Mouse (Mus musculus) A20 (cell line): ENCODE measurements around the gene Srrm4.
"Not testable (repeated sequence)": the region's sequence is repeated elsewhere in the genome, so short reads cannot be mapped to it uniquely, and the experiment has no call there.

Source experiments
- DNase-seq: peaks from one replicate; pipeline ENCODE4 v3.0.0-alpha.2; 2011; ENCODE audit warnings: low read depth, low spot score

The Srrm4 gene

DNA sequence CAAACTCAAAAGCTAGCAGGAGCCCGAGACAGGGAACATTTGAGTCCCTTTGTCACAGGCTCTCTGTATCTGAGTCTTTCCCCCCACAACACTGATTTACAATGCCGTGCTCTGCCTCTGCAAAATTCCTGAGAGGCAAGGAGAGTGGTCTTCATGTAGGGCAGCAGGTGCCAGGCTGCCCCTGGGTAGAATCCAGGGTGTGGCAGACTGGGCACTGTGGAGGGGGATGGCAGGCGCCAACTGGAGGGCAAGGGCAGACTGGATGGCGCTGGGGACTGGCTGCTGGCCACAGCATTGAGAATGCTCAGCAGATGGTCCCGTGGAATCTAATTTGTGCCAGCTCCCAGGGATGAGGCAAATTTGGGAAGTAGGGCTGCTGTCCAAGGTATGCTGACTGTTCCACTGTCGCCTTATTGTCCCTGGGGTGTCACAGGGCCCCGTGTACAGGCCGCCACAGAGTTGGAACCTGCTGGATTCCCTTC is 148.1 kb downstream of the Srrm4 start:
- DNase-seq, result no peak

DNA sequence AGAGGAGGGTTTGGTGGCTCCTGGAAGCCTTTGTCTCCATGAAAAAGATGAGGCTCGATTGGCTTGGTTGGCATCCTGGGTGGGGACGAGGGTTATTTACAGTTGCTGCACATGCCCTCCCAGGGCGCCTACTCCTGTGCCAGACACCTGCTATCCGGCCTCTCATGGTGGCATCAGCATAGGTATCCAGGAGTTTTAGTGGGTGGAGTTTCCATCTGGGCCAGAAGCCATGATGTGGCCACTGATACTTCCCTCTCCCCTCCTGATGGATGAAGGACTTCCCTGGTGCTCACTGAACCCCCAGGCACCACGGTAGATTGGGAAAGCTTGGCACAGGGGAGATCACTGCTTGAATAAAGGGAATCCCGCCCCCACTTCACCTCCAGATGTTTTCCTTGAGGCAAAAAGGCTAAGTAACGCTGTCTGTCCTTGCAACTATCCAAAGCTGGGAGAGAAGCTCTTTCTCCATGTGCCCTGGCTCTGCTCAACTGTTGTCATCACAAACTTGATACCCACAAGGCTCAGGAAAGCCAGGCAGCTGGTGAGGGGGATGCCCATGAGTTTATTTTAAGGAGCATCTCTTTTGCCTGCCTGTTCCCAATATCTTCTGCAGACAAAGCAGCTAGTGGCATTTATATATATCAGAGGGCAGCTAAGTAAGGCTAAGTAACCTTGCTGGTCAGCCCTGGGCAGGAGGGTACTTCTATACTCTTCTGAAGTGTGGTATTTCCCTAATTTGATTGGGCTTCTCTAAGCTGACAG is 148.7 kb downstream of the Srrm4 start:
- no peak for DNase-seq

DNA sequence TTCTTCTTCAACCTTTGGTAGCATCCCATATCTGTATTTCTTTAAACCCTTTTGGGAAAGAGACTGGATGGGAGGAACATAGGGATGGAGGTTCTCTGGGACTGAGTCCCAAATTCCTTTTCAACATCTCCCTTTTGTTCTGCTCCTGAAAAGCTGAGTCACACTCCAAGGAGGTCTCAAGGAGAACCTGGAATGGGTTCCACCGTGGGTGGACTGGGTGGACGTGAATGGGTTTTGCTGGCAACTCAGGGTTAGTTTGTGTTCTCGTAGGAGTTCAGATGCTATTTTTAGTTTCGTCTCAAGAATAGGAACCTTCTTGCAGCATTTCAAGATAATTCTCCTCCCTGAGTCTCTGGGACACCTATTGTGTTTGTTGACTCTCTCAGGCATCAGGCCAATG is 151.4 kb downstream of the Srrm4 start:
- no peak for DNase-seq

DNA sequence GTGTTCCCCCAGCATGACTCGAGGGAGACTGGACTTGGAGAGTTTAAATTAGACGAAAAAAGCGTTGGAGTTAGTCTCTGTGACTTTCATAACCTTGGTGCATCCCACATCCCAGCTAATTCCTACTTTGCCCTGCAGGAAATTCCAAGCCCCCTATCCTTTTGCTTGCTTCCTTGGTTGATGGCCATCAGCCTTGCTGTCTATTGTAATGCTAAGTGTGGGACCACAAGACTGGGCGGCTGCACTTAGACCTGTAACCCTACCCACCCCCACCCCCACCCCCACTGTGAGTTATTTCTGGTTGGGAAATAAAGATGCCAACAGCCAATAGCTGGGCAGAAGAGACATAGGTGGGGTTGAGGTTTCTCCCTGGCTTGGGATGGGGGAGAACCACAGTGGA is 153.3 kb downstream of the Srrm4 start:
- no peak for DNase-seq

DNA sequence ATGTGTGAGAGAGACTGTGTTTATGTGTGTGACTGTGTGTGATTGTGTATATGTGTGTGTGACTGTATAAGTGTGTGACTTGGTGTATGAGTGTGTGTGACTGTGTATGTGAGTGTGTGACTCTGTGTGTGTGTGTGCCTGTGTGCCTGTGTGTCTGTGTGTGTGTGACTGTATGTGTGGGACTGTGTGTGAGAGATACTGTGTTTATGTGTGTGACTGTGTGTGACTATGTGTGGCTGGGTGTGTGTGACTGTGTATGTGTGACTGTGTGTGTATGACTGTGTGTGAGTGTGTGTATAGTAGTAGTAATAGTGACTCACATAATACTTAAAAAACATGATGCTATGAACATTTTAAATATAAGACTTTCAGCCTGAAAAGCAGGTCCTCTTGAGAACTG is 155.5 kb downstream of the Srrm4 start:
- no peak for DNase-seq

DNA sequence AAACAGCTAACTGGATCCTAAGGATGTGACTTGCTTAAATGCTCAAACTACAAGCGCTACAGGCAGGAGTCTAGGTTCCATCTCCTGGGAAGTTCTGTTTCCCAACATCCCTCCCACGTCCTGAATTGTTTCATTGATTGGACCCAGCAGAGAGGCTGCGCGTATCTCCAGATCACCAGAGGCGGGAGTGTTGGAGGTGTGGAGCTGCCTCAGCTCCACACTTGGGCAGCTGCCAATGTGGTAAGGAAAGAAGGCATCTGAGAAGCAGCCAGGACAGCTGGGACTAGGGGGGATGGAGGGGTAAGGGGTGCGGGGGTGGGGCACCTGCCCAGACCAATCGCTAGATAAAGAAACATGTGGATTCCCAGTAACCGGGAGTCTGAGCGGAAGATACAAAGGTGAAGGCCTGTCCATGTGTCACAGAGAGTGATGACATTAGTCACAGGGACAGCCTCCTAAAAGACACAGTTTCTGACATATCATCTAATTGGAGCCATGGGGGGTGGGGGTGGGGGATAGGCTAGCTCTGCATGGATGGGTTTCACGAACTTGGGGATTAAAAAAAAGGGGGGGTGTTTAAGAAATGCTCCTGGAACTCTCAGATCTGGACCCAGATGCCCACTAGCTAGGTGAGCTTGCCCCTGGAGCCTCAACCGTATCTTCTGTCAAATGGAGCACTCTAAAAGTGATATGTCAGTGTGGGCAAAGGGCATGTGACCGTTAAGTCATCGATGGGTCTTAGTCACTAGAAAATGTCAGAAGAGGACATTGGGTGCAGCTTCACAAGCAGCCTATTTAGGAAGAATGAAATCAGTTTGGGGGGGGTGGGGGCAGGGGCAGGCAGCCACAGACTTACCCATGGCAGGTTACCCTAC is 156.4 kb downstream of the Srrm4 start:
- no peak for DNase-seq

DNA sequence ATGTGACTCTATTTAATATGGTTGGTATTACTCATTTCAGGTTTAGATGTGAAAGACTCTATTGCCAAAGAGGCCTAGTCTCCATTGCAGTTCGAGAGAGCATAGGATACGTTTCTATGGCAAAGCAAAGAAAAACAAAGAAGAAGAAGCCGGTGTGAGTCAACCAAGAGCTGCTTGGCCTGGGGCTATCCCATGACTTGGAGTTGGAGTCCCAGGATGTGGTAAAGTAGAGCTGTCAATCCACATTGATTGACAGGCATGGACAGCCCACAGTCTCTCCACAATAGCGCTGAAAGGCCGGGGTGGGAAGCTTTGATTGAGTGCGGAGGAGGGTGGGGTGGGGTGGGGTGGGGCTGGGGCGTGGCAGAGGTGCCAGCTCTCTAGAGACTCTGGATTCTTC is 158.7 kb downstream of the Srrm4 start:
- no peak for DNase-seq

DNA sequence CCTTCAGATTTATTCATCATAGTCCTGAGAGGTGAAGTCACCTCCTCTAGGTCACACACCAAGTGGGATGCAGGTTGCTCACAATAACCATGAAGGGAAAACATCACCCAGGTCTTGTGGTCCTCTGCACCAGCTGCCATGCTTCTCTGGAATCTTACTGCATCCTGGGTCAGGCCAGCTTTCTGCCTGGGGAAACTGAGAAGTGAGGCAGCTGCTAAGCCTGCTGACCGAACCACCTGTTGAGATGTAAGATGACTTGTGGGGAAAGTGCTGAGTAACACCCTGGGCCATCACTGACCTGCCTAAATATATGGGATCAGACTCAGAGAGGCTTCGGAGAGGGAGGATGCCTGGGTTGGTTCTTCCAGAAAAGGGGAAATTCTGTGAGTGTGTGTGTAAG is 164.9 kb downstream of the Srrm4 start:
- no peak for DNase-seq

DNA sequence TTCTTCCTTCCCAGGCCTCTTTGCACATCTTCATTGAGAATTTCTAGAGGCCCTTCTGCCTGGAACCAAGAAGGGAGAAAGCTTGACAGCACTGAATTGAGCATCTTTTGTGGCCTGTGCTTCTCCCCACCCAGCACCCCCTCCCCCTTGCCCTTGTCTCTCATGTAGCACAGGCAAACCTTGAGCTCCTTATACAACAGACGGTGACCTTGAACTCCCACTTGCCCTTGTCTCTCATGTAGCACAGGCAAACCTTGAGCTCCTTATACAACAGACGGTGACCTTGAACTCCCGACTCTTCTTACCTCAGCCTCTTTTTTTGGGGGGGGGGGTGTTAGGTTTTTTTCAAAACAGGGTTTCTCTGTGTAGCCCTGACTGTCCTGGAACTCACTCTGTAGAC is 165.9 kb downstream of the Srrm4 start:
- not testable (repeated sequence) for DNase-seq

DNA sequence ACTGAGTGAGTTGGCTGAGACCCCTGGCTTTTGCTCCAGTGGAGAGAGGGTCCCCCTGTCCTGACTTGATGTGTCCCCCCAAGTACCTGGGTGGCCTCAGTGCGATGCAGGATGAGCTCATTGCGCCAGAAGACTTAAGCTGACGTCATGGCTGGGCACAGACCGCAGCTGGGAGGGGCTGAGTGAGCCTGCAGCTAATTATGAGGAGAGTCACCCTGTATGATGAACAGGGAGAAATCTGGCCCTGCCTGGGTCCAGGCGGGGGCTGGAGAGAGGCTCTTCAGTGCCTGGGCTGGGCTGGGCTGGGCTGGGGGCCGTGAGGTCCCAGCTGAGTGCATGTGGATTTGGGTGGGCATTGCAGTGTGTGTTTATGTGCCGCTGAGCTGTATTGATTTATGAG is 166.3 kb downstream of the Srrm4 start:
- DNase-seq, result no peak

DNA sequence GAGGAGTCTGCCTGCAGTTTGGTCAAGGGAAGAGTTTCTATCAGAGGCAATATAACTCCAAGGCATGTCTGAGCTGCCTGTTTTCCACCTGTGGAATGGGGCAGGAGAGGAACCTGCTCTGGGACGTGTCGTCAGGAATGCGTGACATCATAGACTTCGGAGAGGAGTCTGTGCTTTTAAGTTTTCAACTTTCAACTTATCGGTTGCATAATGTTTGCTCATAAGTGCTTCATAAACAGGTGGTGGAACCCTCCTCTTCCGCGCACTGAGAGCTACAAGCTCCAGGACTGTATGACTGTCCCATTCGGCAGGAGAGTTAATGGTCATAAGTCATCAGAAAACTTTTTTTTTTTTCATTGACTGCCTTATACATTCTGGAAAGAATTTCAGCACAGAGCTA is 167.9 kb downstream of the Srrm4 start:
- no peak for DNase-seq

DNA sequence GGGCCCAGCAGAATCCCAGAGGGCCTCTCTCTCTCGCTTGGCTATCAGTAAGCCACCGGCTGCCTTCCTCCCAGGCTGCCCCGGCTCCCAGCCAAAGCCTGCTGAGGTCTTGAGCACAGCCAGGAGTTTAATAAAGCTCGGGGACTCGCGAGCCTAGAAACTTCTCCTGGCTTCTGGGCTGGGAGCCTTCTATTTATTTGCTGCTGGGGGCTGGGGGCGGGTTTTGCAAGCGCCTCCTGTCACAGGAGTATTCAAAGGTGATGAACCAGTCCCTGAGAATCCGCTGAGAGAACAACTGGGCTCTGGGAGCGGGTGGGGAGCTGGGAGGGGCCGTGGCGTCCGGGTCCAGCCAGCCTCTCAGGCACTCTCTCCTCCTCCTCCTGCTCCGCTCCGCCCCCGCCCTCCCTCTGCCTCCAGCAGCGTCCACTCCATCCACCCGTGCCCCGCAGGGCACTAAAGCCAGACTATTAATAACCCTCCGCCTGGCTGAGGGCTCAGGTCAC is 168.9 kb downstream of the Srrm4 start, which contains the start of gene Hspb8:
Hspb8 (minus strand) TSS at position 166 of the 503 bp plus-strand sequence.
- DNase-seq, result no peak

DNA sequence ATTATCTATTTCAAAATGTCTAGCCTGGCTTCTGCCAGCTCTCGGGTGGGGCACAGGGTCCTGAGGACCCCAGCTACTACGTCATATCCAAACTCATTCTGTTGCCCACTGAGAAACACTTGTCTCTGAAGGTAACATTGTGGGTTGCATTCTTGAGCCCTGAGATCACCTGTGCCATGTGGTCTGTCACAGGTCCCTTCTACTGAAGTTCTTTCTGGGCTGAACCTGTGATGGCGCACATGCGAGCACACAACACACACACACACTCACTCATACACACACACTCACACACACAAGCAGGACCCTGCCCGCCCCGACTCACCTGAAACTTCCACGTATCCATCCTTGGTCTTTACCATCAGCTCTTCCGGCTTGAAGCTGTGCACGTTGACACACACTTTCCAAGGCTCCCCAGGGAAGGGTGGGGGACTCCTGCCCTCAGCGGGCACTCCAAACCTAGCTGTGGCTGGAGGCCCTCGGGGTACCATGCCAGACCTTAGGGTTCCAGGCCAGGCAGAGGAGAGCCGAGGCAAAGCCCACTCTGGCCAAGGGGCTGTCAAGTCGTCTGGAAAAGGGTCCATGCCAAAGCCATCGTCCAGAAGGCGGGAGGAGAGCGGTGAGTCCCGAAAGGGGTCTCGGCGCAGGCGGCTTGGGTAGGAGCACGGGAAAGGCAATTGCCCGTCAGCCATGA is 169.7 kb downstream of the Srrm4 start:
- DNase-seq, result no peak

DNA sequence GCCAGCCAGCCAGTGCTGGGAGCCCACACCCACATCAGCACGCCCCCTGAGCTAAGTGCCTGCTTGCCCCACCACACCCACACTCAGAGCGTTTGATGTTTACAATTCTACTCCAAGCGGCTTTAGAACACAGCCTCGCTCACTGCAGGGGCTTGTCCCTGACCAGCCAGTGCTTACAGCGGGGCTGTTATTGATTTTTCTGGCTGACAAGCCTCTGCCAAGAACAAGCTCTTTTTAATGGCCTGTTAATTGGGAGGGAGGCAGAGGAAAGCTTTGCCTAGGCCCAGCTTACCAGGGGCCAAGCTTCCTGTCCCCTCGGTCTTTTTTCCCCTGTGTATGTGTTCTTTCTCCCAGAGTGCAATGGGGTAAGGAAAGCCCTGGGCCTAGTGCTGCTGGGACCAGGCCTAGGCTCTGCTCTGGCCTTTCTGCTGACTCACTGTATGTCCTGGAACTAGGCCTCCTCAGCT is 170.8 kb downstream of the Srrm4 start:
- DNase-seq, result no peak

DNA sequence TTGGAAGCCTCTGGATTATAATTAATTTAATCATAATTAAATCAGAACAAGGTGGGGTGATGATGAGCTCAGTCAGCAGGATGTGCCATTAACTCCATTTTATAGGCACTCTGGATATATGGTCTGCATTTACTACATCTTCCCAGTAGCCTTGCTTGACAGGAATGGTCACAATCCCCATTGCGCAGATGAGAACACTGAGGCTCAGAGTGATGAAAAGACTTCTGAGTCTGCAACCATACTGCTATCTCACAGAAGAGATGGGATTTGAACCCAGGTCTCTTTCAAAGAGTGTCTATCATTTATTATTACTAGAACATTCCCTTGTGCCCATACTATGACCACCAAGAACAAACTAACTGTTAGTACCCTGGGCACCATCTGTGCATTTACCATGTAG is 171.4 kb downstream of the Srrm4 start:
- DNase-seq, result no peak

DNA sequence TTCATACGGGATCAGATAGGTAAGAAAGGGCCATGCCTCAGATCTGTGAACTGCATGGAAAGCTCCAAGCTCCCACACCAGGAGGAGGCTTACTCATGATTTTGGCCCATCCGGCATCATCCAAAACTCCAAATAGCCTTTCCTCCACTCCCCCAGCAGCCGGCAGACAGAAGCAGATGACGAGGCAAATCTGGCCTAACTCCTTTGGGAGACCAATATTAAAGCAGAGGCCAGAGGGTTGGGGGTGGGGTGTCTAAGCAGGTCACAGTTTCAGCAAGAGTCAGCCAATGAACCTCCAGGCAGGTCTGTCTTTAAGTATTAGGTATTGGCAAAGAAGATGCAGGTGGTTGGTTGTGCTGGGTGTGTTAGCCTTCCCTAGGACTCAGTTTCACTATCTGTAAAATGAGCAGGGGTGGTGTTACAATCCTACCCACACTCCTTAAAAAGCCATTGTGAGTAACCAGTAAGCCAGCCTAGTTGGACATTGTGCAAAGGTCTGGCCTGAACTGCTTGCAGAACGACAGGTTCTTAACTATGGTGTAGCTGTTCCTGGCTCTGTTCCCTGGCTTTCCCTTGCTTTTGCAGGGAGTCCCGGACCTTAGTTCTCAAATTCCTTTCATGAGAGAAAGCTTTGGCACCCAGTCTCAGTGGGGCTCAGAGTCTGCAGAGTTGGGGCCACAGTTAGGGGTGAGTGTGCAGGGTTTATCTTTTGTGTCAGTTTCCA is 172.1 kb downstream of the Srrm4 start:
- DNase-seq, result no peak

DNA sequence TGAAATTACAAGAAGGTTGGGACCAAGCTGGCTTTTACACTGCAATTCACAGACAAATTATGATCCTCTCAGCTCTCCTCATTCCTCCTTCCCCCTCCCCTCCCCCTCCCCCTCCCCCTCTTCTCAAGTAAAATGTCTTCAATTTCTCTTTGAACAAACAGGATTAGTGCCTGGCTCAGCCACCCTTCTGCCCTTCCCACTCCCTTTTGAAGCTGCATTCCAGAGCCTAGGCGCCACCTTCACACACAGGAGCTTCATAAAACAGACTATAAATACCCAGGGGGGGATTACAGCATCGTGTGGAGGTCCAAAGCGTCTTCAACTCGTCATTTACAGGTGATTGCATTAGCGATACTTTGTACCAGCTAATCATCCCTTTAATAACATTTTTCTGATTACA is 175.4 kb downstream of the Srrm4 start:
- no peak for DNase-seq

DNA sequence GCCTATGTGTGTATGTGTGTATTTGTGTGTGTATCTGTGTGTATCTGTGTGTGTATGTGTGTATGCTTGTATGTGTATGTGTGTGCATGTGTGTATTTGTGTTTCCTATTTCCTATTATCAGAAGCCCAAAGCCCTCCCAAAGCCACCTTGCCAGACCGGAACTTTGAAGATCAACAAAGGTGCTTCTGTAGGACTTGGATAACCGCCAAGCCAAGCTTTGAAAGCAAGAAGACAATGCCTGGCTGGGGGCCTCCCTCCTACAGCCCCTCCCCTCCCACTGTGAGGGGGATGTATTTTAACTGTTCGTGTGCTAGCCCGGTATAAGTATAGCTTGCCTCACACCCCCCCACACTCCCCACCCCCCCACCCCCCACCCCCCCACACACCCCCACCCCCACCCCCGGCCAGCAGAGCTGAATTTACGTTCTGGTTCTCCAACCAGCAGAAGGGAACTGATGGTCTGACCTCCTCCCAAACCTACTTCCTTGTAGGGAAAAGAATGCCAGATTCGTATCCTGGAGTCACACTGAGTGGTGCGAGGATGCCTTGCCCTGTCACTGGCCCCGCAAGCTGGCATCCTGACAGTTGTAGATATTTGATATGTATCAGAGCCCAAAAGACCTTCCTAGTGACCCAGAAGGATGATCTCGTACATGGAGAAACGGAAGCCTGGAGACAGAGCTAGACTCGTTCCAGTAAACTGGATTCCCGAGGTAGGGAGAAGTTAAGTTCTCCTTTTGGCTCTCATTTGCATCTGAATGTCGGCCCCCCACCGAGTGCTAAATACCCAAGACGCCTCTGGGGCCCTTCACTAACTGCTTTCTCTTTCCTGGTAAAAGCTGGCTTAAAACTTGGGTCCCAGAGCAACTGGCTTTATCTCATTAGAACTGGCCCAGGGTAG is 181.7 kb downstream of the Srrm4 start:
- DNase-seq, result no peak

DNA sequence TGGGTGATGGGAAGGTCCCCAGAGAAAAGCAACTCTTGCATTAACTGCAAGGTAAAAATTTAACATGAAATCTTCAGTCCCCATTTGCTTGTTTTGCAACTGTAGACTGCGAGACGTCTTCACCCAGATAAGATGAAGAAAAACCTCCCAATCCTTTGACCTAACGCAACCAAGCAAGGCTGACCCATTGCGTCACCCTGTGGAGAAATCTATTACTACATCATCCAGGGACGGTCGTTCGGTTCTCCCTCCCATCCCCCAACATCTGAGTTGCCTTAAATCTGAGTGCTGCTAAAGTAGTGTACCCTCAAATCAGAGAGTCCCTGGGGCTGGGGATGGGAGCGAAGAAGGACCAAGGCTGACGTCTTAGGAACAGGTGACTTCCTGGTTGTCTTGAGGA is 182.7 kb downstream of the Srrm4 start:
- DNase-seq, result no peak

DNA sequence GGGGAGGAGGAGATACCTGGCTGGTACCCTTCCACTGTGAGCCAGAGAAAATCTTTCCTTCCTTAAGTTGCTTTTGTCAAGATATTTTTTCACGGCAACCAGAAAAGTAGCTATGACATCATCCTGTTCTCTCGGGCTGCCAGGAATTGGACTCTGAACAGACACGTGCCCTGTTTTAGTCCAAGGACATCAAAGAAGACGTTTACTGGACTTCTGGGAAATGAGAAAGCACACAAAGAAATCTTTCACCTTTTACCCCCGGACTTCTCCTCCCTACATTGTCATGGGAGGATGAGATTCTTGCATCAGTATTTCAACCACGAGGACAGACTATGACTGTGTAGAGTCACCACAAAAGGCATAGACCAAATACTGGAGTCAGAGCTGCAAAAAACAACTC is 183.7 kb downstream of the Srrm4 start:
- no peak for DNase-seq
